Mouse (Mus musculus) heart, postnatal 10 days (tissue): Measurements from ENCODE around the gene Efcab6. TPM values are rescaled to one million over a fixed set of nuclear protein-coding genes. Genes with fewer than 3 reads are reported as not detected.
A peak's percentile ranks its signal among the peaks of the same experiment; 100 is the strongest.

Experiments used
- DNase-seq, 2 experiments: peaks; one replicate each; pipeline ENCODE4 v3.0.0; 2021
- intact Hi-C: fragments of 180-260 bp; cut with DNase I; formaldehyde crosslinking; loops from one replicate; pipeline ENCODE4 v1.15.1; 2025
- total RNA-seq, 2 experiments: library from RNA; stranded (reverse); gene quantifications; 2 replicates each; pipeline ENCODE4 v1.2.3; 2021

Gene Efcab6
- total RNA-seq, 2 experiments from 2014 or later: not detected

GRCm38 (mm10) chr15:83896011-83896410 lies 169.2 kb downstream of the Efcab6 start:
- DNase-seq: no peak
- intact Hi-C loops: no loop called here

GRCm38 (mm10) chr15:83894261-83894660 lies 170.9 kb downstream of the Efcab6 start:
- peak; percentile 3 to 4 for DNase-seq
- intact Hi-C loops: no loop called here

GRCm38 (mm10) chr15:83892871-83893270 lies 172.3 kb downstream of the Efcab6 start:
- no peak for DNase-seq
- intact Hi-C loops: no loop called here

- intact Hi-C loops: no loop called here
- DNase-seq: no peak
Measured at GRCm38 (mm10) chr15:83884291-83884690, 180.9 kb downstream of the Efcab6 start.

- no peak for DNase-seq
- intact Hi-C loops: no loop called here
Measured at GRCm38 (mm10) chr15:83883821-83884220, 181.4 kb downstream of the Efcab6 start.

GRCm38 (mm10) chr15:83879845-83880244 lies 185.3 kb downstream of the Efcab6 start:
- peak; percentile 40 to 64 for DNase-seq
- intact Hi-C loops: no loop called here

- intact Hi-C loops: no loop called here
- no peak for DNase-seq
Measured at GRCm38 (mm10) chr15:83877898-83878297, 187.3 kb downstream of the Efcab6 start.

- no peak for DNase-seq
- intact Hi-C loops: no loop called here
Measured at GRCm38 (mm10) chr15:83877155-83877866, 187.9 kb downstream of the Efcab6 start.

- DNase-seq: no peak
- intact Hi-C loops: no loop called here
Measured at GRCm38 (mm10) chr15:83870936-83871335, 194.2 kb downstream of the Efcab6 start.

- no peak for DNase-seq
- intact Hi-C loops: no loop called here
Measured at GRCm38 (mm10) chr15:83865626-83866025, 199.6 kb downstream of the Efcab6 start.

GRCm38 (mm10) chr15:83857129-83857528 lies 208.1 kb downstream of the Efcab6 start:
- intact Hi-C loops: loop anchor here (1.0 to 2.0 kb wide), 2 partner anchors 197 to 774 kb away; no protein-coding TSS in a partner anchor
- DNase-seq: peak; percentile 59 to 81

GRCm38 (mm10) chr15:83853400-83853811 lies 211.8 kb downstream of the Efcab6 start:
- DNase-seq: no peak
- intact Hi-C loops: no loop called here

GRCm38 (mm10) chr15:83848193-83848592 lies 217.0 kb downstream of the Efcab6 start:
- DNase-seq: no peak
- intact Hi-C loops: no loop called here

- no peak for DNase-seq
- intact Hi-C loops: no loop called here
Measured at GRCm38 (mm10) chr15:83847512-83847911, 217.7 kb downstream of the Efcab6 start.

- intact Hi-C loops: no loop called here
- DNase-seq: no peak
Measured at GRCm38 (mm10) chr15:83846592-83846991, 218.6 kb downstream of the Efcab6 start.

- intact Hi-C loops: no loop called here
- no peak for DNase-seq
Measured at GRCm38 (mm10) chr15:83845734-83846133, 219.4 kb downstream of the Efcab6 start.

GRCm38 (mm10) chr15:83842915-83843789 lies 222.0 kb downstream of the Efcab6 start:
- intact Hi-C loops: no loop called here
- no peak for DNase-seq

GRCm38 (mm10) chr15:83842419-83842818 lies 222.8 kb downstream of the Efcab6 start:
- intact Hi-C loops: no loop called here

GRCm38 (mm10) chr15:83840950-83841719 lies 224.0 kb downstream of the Efcab6 start:
- intact Hi-C loops: no loop called here
- DNase-seq: no peak

More at GRCm38 (mm10) chr15:83842419-83842818, 222.8 kb downstream of the Efcab6 start:
- DNase-seq: no peak

GRCm38 (mm10) chr15:83832265-83832664 lies 232.9 kb downstream of the Efcab6 start:
- intact Hi-C loops: no loop called here
- no peak for DNase-seq

GRCm38 (mm10) chr15:83829226-83829625 lies 236.0 kb downstream of the Efcab6 start:
- intact Hi-C loops: no loop called here
- DNase-seq: no peak
